Mouse (Mus musculus) 3T3-L1 (cell line): Measurements from ENCODE around the gene Kank4.
"Not testable (repeated sequence)": the region's sequence is repeated elsewhere in the genome, so short reads cannot be mapped to it uniquely, and the experiment has no call there.

Experiments used
- DNase-seq: peaks from one replicate; pipeline ENCODE4 v3.0.0-alpha.2; 2015; ENCODE audit warnings: low read depth, low spot score

The Kank4 gene

GRCm38 (mm10) chr4:98817184-98817911 is at the start of gene Kank4:
Gene Kank4 (minus strand): TSS chr4:98817537.
- DNase-seq, result no peak

GRCm38 (mm10) chr4:98865386-98866237 is 48.3 kb upstream of the Kank4 start:
- no peak for DNase-seq

GRCm38 (mm10) chr4:98864546-98864945 is 47.2 kb upstream of the Kank4 start:
- no peak for DNase-seq

- no peak for DNase-seq
Measured at GRCm38 (mm10) chr4:98864094-98864493, 46.8 kb upstream of the Kank4 start.

GRCm38 (mm10) chr4:98863451-98863850 is 46.1 kb upstream of the Kank4 start:
- DNase-seq, result no peak

- no peak for DNase-seq
Measured at GRCm38 (mm10) chr4:98858151-98858855, 41.0 kb upstream of the Kank4 start.

- no peak for DNase-seq
Measured at GRCm38 (mm10) chr4:98857037-98857648, 39.8 kb upstream of the Kank4 start.

GRCm38 (mm10) chr4:98853926-98854325 is 36.6 kb upstream of the Kank4 start:
- no peak for DNase-seq

- not testable (repeated sequence) for DNase-seq
Measured at GRCm38 (mm10) chr4:98850485-98850884, 33.1 kb upstream of the Kank4 start.

GRCm38 (mm10) chr4:98847120-98847885 is 30.0 kb upstream of the Kank4 start:
- DNase-seq, result peak; percentile 7

- no peak for DNase-seq
Measured at GRCm38 (mm10) chr4:98846396-98846795, 29.1 kb upstream of the Kank4 start.

GRCm38 (mm10) chr4:98845687-98846125 is 28.4 kb upstream of the Kank4 start:
- DNase-seq, result no peak

GRCm38 (mm10) chr4:98845201-98845600 is 27.9 kb upstream of the Kank4 start:
- DNase-seq, result no peak

- no peak for DNase-seq
Measured at GRCm38 (mm10) chr4:98843906-98844597, 26.7 kb upstream of the Kank4 start.

GRCm38 (mm10) chr4:98841251-98841650 is 23.9 kb upstream of the Kank4 start:
- not testable (repeated sequence) for DNase-seq

GRCm38 (mm10) chr4:98840526-98840925 is 23.2 kb upstream of the Kank4 start:
- no peak for DNase-seq

GRCm38 (mm10) chr4:98838913-98839312 is 21.6 kb upstream of the Kank4 start:
- DNase-seq, result no peak

GRCm38 (mm10) chr4:98837715-98838505 is 20.6 kb upstream of the Kank4 start:
- DNase-seq, result no peak

GRCm38 (mm10) chr4:98836519-98836918 is 19.2 kb upstream of the Kank4 start:
- peak; percentile 75 for DNase-seq
